Mouse (Mus musculus) forebrain, embryonic 12.5 days (tissue): ENCODE data around the gene Ovca2. TPM values are rescaled to one million over a fixed set of nuclear protein-coding genes. Genes with fewer than 3 reads are reported as not detected.

Source experiments
- ATAC-seq: fragments of 200-750 bp; cut with Nextera tagmentation; 2 replicates; pipeline ENCODE4 v1.8.0; 2017; ENCODE audit warnings: moderate TSS enrichment; ENCODE audit not compliant: low FRiP score
- H3K27ac ChIP-seq: fragments of 300-500 bp; sonication (generic); 2 replicates; pipeline ENCODE4 v1.5.1; 2016; ENCODE audit warnings: mild to moderate bottlenecking
- H3K27me3 ChIP-seq: fragments of 300-500 bp; sonication (generic); 2 replicates; pipeline ENCODE4 v1.6.1; 2016; ENCODE audit warnings: mild to moderate bottlenecking
- H3K36me3 ChIP-seq: fragments of 300-500 bp; sonication (generic); replicated peaks from 2 replicates; pipeline ENCODE4 v1.6.1; 2016; ENCODE audit warnings: mild to moderate bottlenecking
- H3K4me1 ChIP-seq: fragments of 300-500 bp; sonication (generic); 2 replicates; pipeline ENCODE4 v1.6.1; 2016
- H3K4me2 ChIP-seq: fragments of 300-500 bp; sonication (generic); 2 replicates; pipeline ENCODE4 v1.6.1; 2016; ENCODE audit warnings: mild to moderate bottlenecking, moderate library complexity
- H3K4me3 ChIP-seq: fragments of 300-500 bp; sonication (generic); replicated peaks from 2 replicates; pipeline ENCODE4 v1.5.1; 2016; ENCODE audit warnings: mild to moderate bottlenecking
- H3K9ac ChIP-seq: fragments of 300-500 bp; sonication (generic); 2 replicates; pipeline ENCODE4 v1.6.1; 2016; ENCODE audit warnings: mild to moderate bottlenecking
- H3K9me3 ChIP-seq: fragments of 300-500 bp; sonication (generic); 2 replicates; pipeline ENCODE4 v1.6.1; 2016
- WGBS: fragments of 180-500 bp; shearing (Covaris S2); methylation state at CpG from one replicate; pipeline ENCODE4 v1.1.7; 2016; 5-methylcytosine and 5-hydroxymethylcytosine counted together
- polyA plus RNA-seq: library from polyadenylated mRNA; unstranded; fragments of >200 nt; fragmentation: Nextera tagmentation; extraction: Ambion mirVana; gene quantifications from 2 replicates; pipeline ENCODE4 v1.2.1, GENCODE M21; 2016

Gene Ovca2
- polyA plus RNA-seq, 1 experiment from 2014 or later: 24.3 TPM

DNA sequence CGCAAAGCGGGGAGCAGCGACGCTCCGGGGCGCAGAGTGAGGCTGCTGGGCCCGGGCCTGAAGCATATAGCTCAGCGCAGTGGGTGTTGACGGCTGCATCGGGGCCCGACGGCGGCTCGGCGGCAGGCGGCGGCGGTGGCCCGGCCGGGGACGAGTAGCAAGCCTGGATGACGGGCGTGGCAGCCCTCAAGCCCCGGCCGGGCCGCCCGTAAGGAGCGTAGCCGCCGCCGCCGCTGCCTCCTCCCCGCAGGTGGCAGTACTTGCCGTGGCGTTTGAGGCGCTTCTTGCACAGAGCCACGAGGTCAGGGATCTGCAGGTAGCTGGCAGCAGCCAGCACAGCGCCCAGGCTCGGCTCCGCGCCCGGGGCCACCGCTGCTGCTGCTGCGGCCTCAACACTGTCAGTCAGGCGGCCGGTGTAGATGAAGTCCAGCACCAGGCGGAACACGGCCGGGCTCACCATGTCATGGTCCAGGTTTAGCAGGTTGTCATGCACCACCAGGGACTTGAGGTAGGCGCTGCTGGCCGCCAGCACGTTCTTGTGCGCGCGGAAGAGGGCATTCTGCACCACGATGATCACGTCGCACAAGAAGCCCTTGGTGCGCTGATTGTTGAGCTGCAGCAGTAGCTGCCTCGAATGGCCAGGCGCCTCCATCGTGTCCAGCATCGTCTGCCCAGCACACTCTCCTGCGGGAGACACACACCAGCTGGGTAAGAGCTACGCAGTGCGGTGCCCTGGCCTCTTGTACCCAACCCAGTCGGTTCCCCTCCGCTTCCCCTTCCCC is 11.6 kb downstream of the Ovca2 start:
- no peak overlapping the region for H3K27ac ChIP-seq
- H3K9me3 ChIP-seq: no peaks in the 10 kb centered on the region
- peaks cover 18% of the 10 kb centered on the region for H3K36me3 ChIP-seq
- WGBS: 2% methylated on average over 67 of the region's 68 CpGs
- peaks cover 94% of the 10 kb centered on the region for H3K27me3 ChIP-seq
- H3K4me2 ChIP-seq: peak overlapping the region; percentile 43
- ATAC-seq: no peak
- H3K9ac ChIP-seq: no peak overlapping the region
- peaks cover 61% of the 10 kb centered on the region for H3K4me1 ChIP-seq
- H3K4me3 ChIP-seq: peak overlapping the region; percentile 46

DNA sequence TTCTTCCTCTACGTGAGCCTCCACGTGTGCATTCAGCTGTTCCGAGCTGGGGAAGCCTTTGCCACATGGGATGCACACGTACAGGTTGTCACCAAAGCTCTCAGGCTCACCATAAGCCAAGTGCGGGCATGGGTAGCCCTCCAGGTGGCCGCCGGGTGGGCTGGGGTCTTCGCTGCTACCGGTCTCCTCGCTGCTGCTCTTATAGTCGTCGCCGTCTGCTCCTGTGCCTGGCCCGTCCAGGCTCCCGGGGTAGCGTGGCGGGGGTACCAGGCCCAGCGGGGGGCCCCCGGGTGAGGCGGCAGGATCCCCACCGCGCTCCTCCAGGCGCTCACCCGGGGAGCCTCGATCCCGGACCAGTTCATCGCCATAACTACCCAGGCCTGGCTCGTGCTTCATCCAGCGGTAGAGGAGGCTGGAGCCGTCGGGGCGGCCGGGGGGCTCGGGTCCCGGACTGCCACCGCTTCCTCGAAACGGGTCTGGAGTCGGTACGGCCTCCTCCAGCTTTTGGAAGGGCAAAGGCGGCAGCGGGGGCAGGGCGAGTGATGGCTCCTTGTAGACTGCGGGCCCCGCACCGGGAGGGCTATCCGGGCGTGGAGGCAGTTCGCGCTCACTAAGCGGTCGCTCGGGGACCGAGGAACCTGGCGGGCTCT is 12.3 kb downstream of the Ovca2 start:
- peaks cover 87% of the 10 kb centered on the region for H3K27me3 ChIP-seq
- no peak overlapping the region for H3K27ac ChIP-seq
- no peak overlapping the region for H3K9ac ChIP-seq
- ATAC-seq: no peak
- H3K4me1 ChIP-seq: peaks cover 54% of the 10 kb centered on the region
- H3K36me3 ChIP-seq: peaks cover 26% of the 10 kb centered on the region
- H3K9me3 ChIP-seq: no peaks in the 10 kb centered on the region
- peak overlapping the region; percentile 46 for H3K4me3 ChIP-seq
- 4% methylated on average over 55 of the region's 55 CpGs for WGBS
- peak overlapping the region; percentile 43 for H3K4me2 ChIP-seq

DNA sequence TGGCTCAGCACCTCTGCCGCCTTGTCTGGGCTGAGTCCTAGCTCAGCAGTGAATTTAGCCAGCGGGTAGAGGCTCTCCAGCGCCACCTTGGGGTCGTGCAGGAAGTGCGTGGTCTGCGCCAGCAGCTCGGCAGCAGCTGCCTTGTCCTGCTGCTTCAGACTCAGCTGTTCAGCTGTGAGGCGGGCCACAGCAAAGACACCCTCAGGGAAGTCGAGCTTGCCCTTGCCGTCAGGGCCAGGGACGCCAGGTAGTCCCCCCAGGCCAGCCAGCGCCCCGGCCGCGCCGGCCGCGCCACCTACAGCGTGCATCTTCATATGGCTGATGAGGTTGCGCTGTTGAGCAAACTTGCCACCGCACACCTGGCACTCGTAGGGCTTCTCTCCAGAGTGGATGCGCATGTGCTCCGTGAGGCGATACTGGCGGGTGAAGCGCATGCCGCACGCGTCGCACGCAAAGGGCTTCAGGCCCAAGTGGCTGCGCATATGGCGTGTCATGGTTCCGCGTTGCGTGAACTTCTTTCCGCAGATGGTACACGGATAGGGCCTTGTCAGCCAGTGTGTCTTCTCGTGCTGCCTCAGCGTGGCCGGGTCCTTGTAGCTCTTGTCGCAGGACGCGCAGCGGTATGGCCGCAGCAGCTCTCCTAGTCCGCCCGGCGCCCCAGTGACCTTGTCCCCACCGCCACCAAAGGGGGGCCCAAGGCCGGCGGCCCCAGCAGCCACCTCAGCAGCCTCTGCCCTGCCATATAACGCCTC is 13.0 kb downstream of the Ovca2 start:
- peaks cover 80% of the 10 kb centered on the region for H3K27me3 ChIP-seq
- no peak overlapping the region for H3K9ac ChIP-seq
- peak overlapping the region; percentile 46 for H3K4me3 ChIP-seq
- peaks cover 31% of the 10 kb centered on the region for H3K36me3 ChIP-seq
- 3% methylated on average over 54 of the region's 54 CpGs for WGBS
- no peak overlapping the region for H3K27ac ChIP-seq
- no peaks in the 10 kb centered on the region for H3K9me3 ChIP-seq
- peaks cover 51% of the 10 kb centered on the region for H3K4me1 ChIP-seq
- ATAC-seq: no peak
- peak overlapping the region; percentile 43 for H3K4me2 ChIP-seq

DNA sequence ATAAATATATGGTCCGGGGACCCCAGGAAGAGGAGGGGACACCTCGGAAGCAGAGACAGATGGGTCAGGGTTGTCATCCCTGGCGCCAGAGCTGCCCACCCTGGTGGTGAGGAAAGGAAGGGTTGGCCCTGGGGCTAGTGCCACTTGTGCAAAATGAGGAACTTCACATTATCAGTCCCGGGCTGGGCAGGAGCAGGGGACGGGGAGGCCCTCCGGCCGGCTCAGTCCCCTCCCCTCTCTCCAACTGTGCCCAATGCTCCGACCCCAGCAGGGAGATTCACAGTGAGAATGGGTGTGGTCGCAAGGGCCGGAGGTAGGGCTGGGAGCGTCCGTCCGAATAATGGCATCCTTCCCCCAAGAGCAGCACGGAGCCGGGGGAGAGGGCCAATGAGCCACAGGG is 13.9 kb downstream of the Ovca2 start:
- Histone ChIP-seq H3K27me3 (peaks cover 71% of the 10 kb centered on the region), H3K4me3 (0 out of 2 replicates have a peak overlapping the region, but pooled peaks have one; percentile 46), H3K27ac (no peak overlapping the region), H3K9ac (no peak overlapping the region), H3K4me1 (peaks cover 43% of the 10 kb centered on the region), H3K36me3 (peaks cover 40% of the 10 kb centered on the region), H3K4me2 (no peak overlapping the region), H3K9me3 (no peaks in the 10 kb centered on the region)
- 12% methylated on average over 15 of the region's 15 CpGs for WGBS
- no peak for ATAC-seq

GRCm38 (mm10) chr11:75164051-75164450 is 14.6 kb downstream of the Ovca2 start:
- ATAC-seq: no peak
- WGBS: 79% methylated on average over 2 of the region's 2 CpGs
- Histone ChIP-seq H3K27ac (no peak overlapping the region), H3K4me3 (no peak overlapping the region), H3K4me1 (peaks cover 37% of the 10 kb centered on the region), H3K27me3 (peaks cover 64% of the 10 kb centered on the region), H3K9ac (no peak overlapping the region), H3K36me3 (peaks cover 47% of the 10 kb centered on the region), H3K9me3 (no peaks in the 10 kb centered on the region), H3K4me2 (no peak overlapping the region)

GRCm38 (mm10) chr11:75163379-75163778 is 15.3 kb downstream of the Ovca2 start:
- WGBS: 96% methylated on average over 6 of the region's 6 CpGs
- peaks cover 48% of the 10 kb centered on the region for H3K36me3 ChIP-seq
- no peak overlapping the region for H3K4me2 ChIP-seq
- peaks cover 30% of the 10 kb centered on the region for H3K4me1 ChIP-seq
- no peak overlapping the region for H3K4me3 ChIP-seq
- ATAC-seq: no peak
- H3K27ac ChIP-seq: no peak overlapping the region
- H3K27me3 ChIP-seq: peaks cover 58% of the 10 kb centered on the region
- no peaks in the 10 kb centered on the region for H3K9me3 ChIP-seq
- no peak overlapping the region for H3K9ac ChIP-seq

DNA sequence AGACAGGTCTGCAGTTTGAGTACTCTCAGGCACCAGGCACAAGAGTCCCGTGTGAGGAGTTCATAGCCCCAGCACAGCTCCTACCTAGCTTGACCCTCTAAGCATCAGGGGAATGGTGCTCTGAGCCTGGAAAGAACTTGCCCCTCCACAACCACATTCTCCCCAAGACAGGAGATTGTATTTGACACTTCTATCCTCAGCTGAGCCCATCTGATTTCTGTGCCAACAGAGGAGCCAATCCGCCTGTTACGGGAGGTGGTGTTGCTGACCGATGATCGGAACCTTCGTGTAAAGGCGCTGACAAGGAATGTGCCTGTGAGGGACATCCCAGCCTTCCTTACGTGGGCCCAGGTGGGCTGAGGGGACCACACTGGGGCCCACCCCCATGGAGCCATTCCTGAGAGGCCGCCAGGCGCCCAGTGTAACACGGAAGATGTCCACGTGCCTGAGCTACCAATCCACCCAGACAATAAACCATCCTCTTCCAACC is 16.0 kb downstream of the Ovca2 start:
- Histone ChIP-seq H3K9ac (no peak overlapping the region), H3K4me1 (peaks cover 23% of the 10 kb centered on the region), H3K4me2 (no peak overlapping the region), H3K9me3 (no peaks in the 10 kb centered on the region), H3K27ac (no peak overlapping the region), H3K27me3 (peaks cover 50% of the 10 kb centered on the region), H3K36me3 (peaks cover 48% of the 10 kb centered on the region), H3K4me3 (no peak overlapping the region)
- 92% methylated on average over 12 of the region's 12 CpGs for WGBS
- ATAC-seq: no peak

GRCm38 (mm10) chr11:75161417-75162008 is 17.1 kb downstream of the Ovca2 start:
- WGBS: 89% methylated on average over 4 of the region's 4 CpGs
- no peak overlapping the region for H3K4me2 ChIP-seq

DNA sequence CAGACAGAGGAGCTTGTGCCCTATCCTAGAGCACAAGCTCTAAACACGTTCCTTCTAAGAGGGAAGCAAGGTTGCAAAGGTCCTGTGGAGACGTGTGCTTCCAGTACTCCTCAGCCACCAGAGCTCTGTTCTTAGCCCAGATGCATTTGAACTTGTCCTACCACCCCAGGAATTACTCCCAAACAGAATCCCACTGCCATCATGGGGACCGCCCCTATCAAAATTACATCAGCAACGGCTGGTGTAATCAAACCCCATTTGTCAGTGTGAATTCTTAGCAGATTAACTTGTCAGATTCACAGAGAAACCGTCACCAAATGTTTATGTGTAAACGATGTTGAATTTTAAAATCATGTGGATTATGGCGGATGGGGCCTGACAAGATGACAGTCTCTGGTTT is 17.7 kb downstream of the Ovca2 start:
- Histone ChIP-seq H3K4me1 (peaks cover 7% of the 10 kb centered on the region), H3K27me3 (peaks cover 33% of the 10 kb centered on the region), H3K4me2 (no peak overlapping the region), H3K9ac (no peak overlapping the region), H3K9me3 (no peaks in the 10 kb centered on the region), H3K36me3 (peaks cover 53% of the 10 kb centered on the region), H3K4me3 (no peak overlapping the region), H3K27ac (no peak overlapping the region)
- 89% methylated on average over 7 of the region's 7 CpGs for WGBS
- ATAC-seq: no peak

More at GRCm38 (mm10) chr11:75161417-75162008, 17.1 kb downstream of the Ovca2 start:
- H3K4me1 ChIP-seq: peaks cover 12% of the 10 kb centered on the region
- H3K4me3 ChIP-seq: no peak overlapping the region
- no peak overlapping the region for H3K9ac ChIP-seq
- no peaks in the 10 kb centered on the region for H3K9me3 ChIP-seq
- H3K27me3 ChIP-seq: peaks cover 39% of the 10 kb centered on the region
- no peak for ATAC-seq
- peaks cover 53% of the 10 kb centered on the region for H3K36me3 ChIP-seq
- H3K27ac ChIP-seq: no peak overlapping the region

DNA sequence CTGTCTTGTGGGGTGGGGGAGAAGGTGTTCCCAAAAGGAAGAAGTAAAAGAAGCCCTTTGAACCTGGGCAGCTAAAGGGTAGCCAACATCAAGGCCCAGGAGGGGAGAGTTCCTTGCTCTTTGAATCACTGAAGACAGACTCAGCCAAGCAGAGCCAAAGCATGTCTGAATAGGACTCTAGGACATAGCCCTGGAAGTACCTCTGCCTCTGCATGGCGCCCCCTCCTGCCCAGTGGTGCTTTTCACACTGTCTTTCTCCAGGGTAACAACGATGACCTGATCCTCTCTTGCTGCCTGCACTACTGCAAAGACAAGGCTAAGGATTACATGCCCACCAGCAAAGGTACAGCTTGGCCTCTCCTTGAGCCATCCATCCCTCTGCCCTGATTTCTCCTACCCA is 19.1 kb downstream of the Ovca2 start:
- Histone ChIP-seq H3K4me3 (no peak overlapping the region), H3K27ac (no peak overlapping the region), H3K9ac (no peak overlapping the region), H3K9me3 (no peaks in the 10 kb centered on the region), H3K4me2 (no peak overlapping the region), H3K27me3 (peaks cover 19% of the 10 kb centered on the region), H3K4me1 (no peaks in the 10 kb centered on the region), H3K36me3 (peaks cover 53% of the 10 kb centered on the region)
- ATAC-seq: no peak
- WGBS: 60% methylated on average over 2 of the region's 2 CpGs

DNA sequence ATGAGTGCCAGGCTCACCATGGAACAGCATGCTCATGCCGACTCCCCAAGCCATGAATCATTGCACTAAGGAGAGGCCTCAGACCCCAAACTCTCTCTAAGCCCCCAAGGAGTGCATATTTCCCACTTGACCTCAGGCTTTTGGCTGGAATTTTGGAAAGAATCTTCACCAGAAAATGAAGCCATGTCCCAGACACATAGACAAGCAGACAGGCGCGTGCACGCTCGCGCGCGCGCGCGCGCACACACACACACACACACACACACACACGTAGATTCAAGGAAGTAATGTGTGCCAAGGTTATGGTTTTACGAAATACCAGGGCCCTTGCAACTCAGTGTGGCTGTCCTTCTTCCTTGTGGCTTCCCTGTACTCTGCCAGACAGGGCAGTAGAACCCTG is 20.2 kb downstream of the Ovca2 start:
- Histone ChIP-seq H3K9ac (no peak overlapping the region), H3K4me1 (no peaks in the 10 kb centered on the region), H3K4me2 (no peak overlapping the region), H3K9me3 (no peaks in the 10 kb centered on the region), H3K4me3 (no peak overlapping the region), H3K27ac (no peak overlapping the region), H3K36me3 (peaks cover 51% of the 10 kb centered on the region), H3K27me3 (peaks cover 8% of the 10 kb centered on the region)
- no peak for ATAC-seq
- 93% methylated on average over 14 of the region's 14 CpGs for WGBS

DNA sequence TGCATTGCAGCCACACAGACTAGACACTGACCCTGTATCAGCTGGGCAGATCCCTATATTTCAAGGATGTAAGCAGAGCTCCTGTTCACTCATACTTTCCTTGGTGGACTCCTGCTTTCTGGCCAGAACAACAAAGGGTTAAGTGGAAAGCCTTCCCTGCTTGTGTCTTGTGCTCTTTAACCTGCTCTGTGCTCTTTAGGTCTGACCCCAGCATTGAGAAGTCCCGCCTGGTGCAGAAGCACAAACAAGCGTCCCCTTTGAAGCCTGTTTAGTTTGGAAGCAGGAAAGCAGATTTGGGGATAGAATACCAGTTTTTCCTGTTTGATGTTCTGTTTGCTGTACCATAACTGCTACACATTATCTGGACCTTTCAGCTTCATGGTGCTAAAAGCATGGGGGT is 20.7 kb downstream of the Ovca2 start:
- Histone ChIP-seq H3K36me3 (peaks cover 46% of the 10 kb centered on the region), H3K4me2 (no peak overlapping the region), H3K4me3 (no peak overlapping the region), H3K4me1 (no peaks in the 10 kb centered on the region), H3K9ac (no peak overlapping the region), H3K27ac (no peak overlapping the region), H3K9me3 (no peaks in the 10 kb centered on the region), H3K27me3 (peaks cover 3% of the 10 kb centered on the region)
- 53% methylated on average over 2 of the region's 2 CpGs for WGBS
- ATAC-seq: no peak
